Mouse (Mus musculus) colon, adult 2 months (tissue): ENCODE data around the gene Klrb1a. TPM values are rescaled to one million over a fixed set of nuclear protein-coding genes. Genes with fewer than 3 reads are reported as not detected.

Experiments
- polyA plus RNA-seq: library from polyadenylated mRNA; depleted of rRNA; stranded (reverse); fragments of >200 nt; gene quantifications from 2 replicates; pipeline ENCODE4 v1.2.3, GENCODE M21; 2012; rRNA removed

Gene Klrb1a
- 0.33 TPM in 1 of 2 replicates, not detected in the other for polyA plus RNA-seq

DNA sequence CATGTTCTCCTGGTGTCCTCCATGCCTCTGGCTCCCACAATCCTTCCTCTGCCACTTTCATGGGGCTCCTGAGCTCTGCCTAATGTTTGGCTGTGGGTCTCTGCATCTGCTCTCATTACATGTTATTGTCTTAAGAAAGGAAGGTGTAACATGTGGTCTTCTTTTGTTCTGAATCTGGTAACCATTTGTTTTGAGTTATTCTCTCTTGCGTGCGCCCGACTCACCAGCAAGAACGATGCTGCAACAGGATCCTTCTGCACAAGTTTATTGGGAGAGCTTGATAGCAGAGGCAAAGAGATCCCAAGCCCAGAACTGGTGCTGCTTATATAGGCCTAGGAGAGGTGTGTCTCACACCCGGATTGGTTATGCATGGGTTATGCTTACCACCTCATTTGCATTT, at the start of gene Klrb1a:
TSS of gene Klrb1a (minus strand) at position 101 of the 400 bp plus-strand sequence.

DNA sequence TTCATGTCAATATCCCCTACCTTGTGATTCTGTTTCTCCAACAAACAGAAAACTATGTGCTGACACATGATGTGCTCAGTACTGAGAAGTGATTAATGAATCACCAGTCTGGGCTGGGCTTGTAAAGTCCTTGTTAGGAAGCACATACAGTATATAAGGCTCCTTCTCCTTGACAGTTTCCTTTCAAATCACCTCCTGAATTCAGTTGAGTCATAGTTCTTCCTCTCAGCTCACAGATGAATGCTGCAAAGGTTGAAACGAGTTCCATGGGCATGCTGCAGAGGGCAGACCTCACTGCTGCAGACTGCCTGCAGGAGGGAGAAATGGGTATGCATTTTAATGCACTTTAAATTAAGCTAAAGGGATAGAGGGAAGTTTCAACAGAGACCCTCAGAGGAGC, 38.9 kb upstream of the Klrb1a start, which contains the start of gene Clec2h:
TSS of gene Clec2h (plus strand) at position 180 of the 400 bp plus-strand sequence.

DNA sequence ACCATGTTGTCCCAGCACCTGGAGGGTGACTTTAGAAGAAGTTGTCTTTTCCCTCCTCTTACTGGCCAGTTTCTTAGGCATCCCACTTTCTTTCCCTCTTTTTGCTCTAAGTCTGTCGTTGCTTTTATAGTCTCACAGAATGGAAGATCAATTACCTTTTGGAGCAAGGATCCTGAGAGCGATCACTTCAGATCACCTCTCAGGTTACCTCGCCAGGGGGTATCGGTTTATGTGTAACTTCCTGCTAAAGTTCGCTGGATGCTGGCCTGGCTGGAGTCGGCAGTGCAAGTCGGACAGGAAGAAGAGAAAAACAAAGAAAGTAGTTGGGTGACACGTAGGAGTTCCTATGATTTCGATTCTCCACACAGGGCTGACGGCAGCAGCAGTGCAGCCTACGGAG, 41.8 kb downstream of the Klrb1a start, which contains the start of gene A2ml1:
TSS of gene A2ml1 (minus strand) at position 101 of the 400 bp plus-strand sequence.

Other genes with a start within 250 kb of the Klrb1a start
- gene Tex52, start 248.1 kb downstream of the Klrb1a start, polyA plus RNA-seq: 0.09 and 0.13 TPM in 2 replicates
- gene Gm44596, start 248.0 kb downstream of the Klrb1a start, polyA plus RNA-seq: not detected in 2 replicates
- 0.71 and 1.4 TPM in 2 replicates for gene Nrip2, start 224.2 kb downstream of the Klrb1a start, polyA plus RNA-seq
- gene Itfg2, start 198.6 kb downstream of the Klrb1a start, polyA plus RNA-seq: 18.3 and 26.1 TPM in 2 replicates
- 152 and 153 TPM in 2 replicates for gene Fkbp4, start 184.9 kb downstream of the Klrb1a start, polyA plus RNA-seq
- gene Pzp, start 96.8 kb downstream of the Klrb1a start, polyA plus RNA-seq: 0.05 and 0.17 TPM in 2 replicates
- 0.13 and 0.21 TPM in 2 replicates for gene A2ml1, start 41.9 kb downstream of the Klrb1a start, polyA plus RNA-seq
- gene Clec2h, start 38.9 kb upstream of the Klrb1a start, polyA plus RNA-seq: 47.6 and 59.4 TPM in 2 replicates
- not detected in 2 replicates for gene Klrb1, start 99.5 kb upstream of the Klrb1a start, polyA plus RNA-seq
- gene Klrb1c, start 165.7 kb upstream of the Klrb1a start, polyA plus RNA-seq: 0.19 and 0.22 TPM in 2 replicates
- gene Gm44511, start 202.8 kb upstream of the Klrb1a start, polyA plus RNA-seq: 0.45 TPM in 1 of 2 replicates, not detected in the other
- gene Klrb1b, start 202.8 kb upstream of the Klrb1a start, polyA plus RNA-seq: 0.19 and 1.00 TPM in 2 replicates